Mouse (Mus musculus) embryonic facial prominence, embryonic 12.5 days (tissue): Measurements from ENCODE around the gene Catsperz. TPM values are rescaled to one million over a fixed set of nuclear protein-coding genes. Genes with fewer than 3 reads are reported as not detected.
A peak's percentile ranks its signal among the peaks of the same experiment; 100 is the strongest.
"Not testable (repeated sequence)": the region's sequence is repeated elsewhere in the genome, so short reads cannot be mapped to it uniquely, and the experiment has no call there.

Source experiments
- ATAC-seq: fragments of 200-750 bp; cut with Nextera tagmentation; 2 replicates; pipeline ENCODE4 v1.8.0; 2017; ENCODE audit not compliant: insufficient number of reproducible peaks, insufficient read depth, low FRiP score, low TSS enrichment
- H3K27ac ChIP-seq: fragments of 300-500 bp; sonication (generic); 2 replicates; pipeline ENCODE4 v1.5.1; 2016; ENCODE audit warnings: mild to moderate bottlenecking
- H3K27me3 ChIP-seq: fragments of 300-500 bp; sonication (generic); 2 replicates; pipeline ENCODE4 v1.6.1; 2016; ENCODE audit warnings: mild to moderate bottlenecking, moderate library complexity
- H3K36me3 ChIP-seq: fragments of 300-500 bp; sonication (generic); 2 replicates; pipeline ENCODE4 v1.6.1; 2016; ENCODE audit warnings: mild to moderate bottlenecking
- H3K4me1 ChIP-seq: fragments of 300-500 bp; sonication (generic); 2 replicates; pipeline ENCODE4 v1.6.1; 2016
- H3K4me2 ChIP-seq: fragments of 300-500 bp; sonication (generic); replicated peaks from 2 replicates; pipeline ENCODE4 v1.6.1; 2016; ENCODE audit warnings: mild to moderate bottlenecking, moderate library complexity
- H3K4me3 ChIP-seq: fragments of 300-500 bp; sonication (generic); 2 replicates; pipeline ENCODE4 v1.5.1; 2016; ENCODE audit warnings: mild to moderate bottlenecking
- H3K9ac ChIP-seq: fragments of 300-500 bp; sonication (generic); 2 replicates; pipeline ENCODE4 v1.6.1; 2016; ENCODE audit warnings: mild to moderate bottlenecking, moderate library complexity
- H3K9me3 ChIP-seq: fragments of 300-500 bp; sonication (generic); 2 replicates; pipeline ENCODE4 v1.6.1; 2016; ENCODE audit warnings: mild to moderate bottlenecking, moderate library complexity
- WGBS: fragments of 180-500 bp; shearing (Covaris S2); methylation state at CpG from one replicate; pipeline ENCODE4 v1.1.7; 2016; 5-methylcytosine and 5-hydroxymethylcytosine counted together
- polyA plus RNA-seq: library from polyadenylated mRNA; unstranded; fragments of >200 nt; fragmentation: Nextera tagmentation; extraction: Ambion mirVana; gene quantifications from 2 replicates; pipeline ENCODE4 v1.2.1, GENCODE M21; 2016

The Catsperz gene
- polyA plus RNA-seq, 1 experiment from 2014 or later: 1.7 TPM

GRCm38 (mm10) chr19:6919876-6920740 lies 5.1 kb downstream of the Catsperz start:
- WGBS: 42% methylated on average over 8 of the region's 8 CpGs
- peaks cover 17% of the 10 kb centered on the region for H3K4me1 ChIP-seq
- H3K4me2 ChIP-seq: peak overlapping the region; percentile 75
- H3K36me3 ChIP-seq: no peaks in the 10 kb centered on the region
- peak overlapping the region; percentile 82 for H3K9ac ChIP-seq
- H3K9me3 ChIP-seq: no peaks in the 10 kb centered on the region
- no peak; the same call in 1 of the 2 replicates for ATAC-seq
- peak overlapping the region; percentile 82 for H3K4me3 ChIP-seq
- H3K27me3 ChIP-seq: peaks cover 28% of the 10 kb centered on the region
- no peak overlapping the region for H3K27ac ChIP-seq

- peaks cover 21% of the 10 kb centered on the region for H3K27me3 ChIP-seq
These were observed 5.7 kb downstream of the Catsperz start for GRCm38 (mm10) chr19:6919431-6919830.

GRCm38 (mm10) chr19:6918321-6918720 lies 6.9 kb downstream of the Catsperz start:
- H3K9me3 ChIP-seq: no peaks in the 10 kb centered on the region
- H3K4me3 ChIP-seq: no peak overlapping the region
- no peak overlapping the region for H3K4me2 ChIP-seq
- H3K9ac ChIP-seq: no peak overlapping the region
- 94% methylated on average over 4 of the region's 4 CpGs for whole genome bisulfite sequencing
- ATAC-seq: no peak
- peaks cover 9% of the 10 kb centered on the region for H3K36me3 ChIP-seq
- H3K4me1 ChIP-seq: peaks cover 12% of the 10 kb centered on the region
- H3K27me3 ChIP-seq: peaks cover 11% of the 10 kb centered on the region
- H3K27ac ChIP-seq: no peak overlapping the region

More at GRCm38 (mm10) chr19:6919431-6919830, 5.7 kb downstream of the Catsperz start:
- Histone ChIP-seq H3K4me3 (no peak overlapping the region), H3K4me1 (peaks cover 12% of the 10 kb centered on the region), H3K36me3 (no peaks in the 10 kb centered on the region), H3K27ac (no peak overlapping the region), H3K9me3 (no peaks in the 10 kb centered on the region), H3K9ac (no peak overlapping the region), H3K4me2 (no peak overlapping the region)
- no peak for ATAC-seq

DNA sequence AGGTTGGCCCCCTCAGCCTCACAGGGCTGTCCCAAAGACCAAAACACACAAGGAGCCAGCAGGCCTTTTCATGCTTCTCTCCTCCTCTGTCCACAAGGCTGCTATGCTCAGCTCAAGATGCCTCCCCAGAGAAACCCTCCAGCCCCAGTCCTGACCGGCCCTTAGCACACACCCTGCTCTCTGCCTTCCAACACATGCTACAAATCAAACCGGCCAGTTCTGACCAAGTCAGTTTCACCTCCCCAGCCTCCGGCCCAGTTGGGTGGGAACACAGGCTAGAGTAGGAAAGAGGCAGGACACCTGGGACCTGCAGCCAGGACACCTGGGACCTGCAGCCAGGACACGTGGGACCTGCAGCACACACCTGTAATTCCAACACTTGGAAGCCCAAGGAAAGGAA lies 8.7 kb downstream of the Catsperz start:
- 77% methylated on average over 4 of the region's 4 CpGs for WGBS
- no peak overlapping the region for H3K4me2 ChIP-seq
- no peak overlapping the region for H3K27ac ChIP-seq
- H3K9ac ChIP-seq: no peak overlapping the region
- ATAC-seq: no peak
- H3K4me1 ChIP-seq: peaks cover 13% of the 10 kb centered on the region
- no peaks in the 10 kb centered on the region for H3K27me3 ChIP-seq
- H3K4me3 ChIP-seq: no peak overlapping the region
- peaks cover 27% of the 10 kb centered on the region for H3K36me3 ChIP-seq
- H3K9me3 ChIP-seq: no peaks in the 10 kb centered on the region

- H3K27me3 ChIP-seq: no peaks in the 10 kb centered on the region
- peaks cover 31% of the 10 kb centered on the region for H3K36me3 ChIP-seq
- H3K4me3 ChIP-seq: no peak overlapping the region
- H3K9me3 ChIP-seq: no peaks in the 10 kb centered on the region
- H3K4me2 ChIP-seq: no peak overlapping the region
- 85% methylated on average over 4 of the region's 4 CpGs for WGBS
- no peak for ATAC-seq
- peaks cover 12% of the 10 kb centered on the region for H3K4me1 ChIP-seq
- H3K9ac ChIP-seq: no peak overlapping the region
- H3K27ac ChIP-seq: no peak overlapping the region
These were observed 9.9 kb downstream of the Catsperz start for GRCm38 (mm10) chr19:6915276-6915675.

GRCm38 (mm10) chr19:6914540-6914939 lies 10.6 kb downstream of the Catsperz start:
- Histone ChIP-seq H3K27ac (no peak overlapping the region), H3K9me3 (no peaks in the 10 kb centered on the region), H3K4me1 (peaks cover 8% of the 10 kb centered on the region), H3K4me3 (no peak overlapping the region), H3K27me3 (no peaks in the 10 kb centered on the region), H3K36me3 (peaks cover 31% of the 10 kb centered on the region), H3K4me2 (no peak overlapping the region), H3K9ac (no peak overlapping the region)
- 95% methylated on average over 9 of the region's 9 CpGs for WGBS
- ATAC-seq: no peak

DNA sequence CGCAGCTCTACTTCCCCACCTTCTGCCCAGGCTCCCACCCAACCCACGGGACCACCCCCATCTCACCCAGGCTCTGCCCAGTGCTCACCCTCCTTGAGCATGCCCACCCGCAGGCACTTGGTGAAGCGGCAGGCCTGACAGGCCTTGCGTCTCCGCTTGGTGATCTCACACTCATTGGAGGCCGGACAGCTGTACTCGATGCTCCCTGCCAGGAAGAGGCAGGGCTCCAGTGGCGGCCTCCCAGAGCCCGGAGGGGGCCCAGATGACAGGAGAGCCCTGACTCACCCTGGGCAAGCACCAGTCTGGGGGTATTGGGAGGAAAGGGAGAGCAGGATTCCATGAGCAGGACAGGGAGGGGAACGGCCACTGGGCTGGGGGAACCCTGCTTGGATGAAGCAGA lies 11.2 kb downstream of the Catsperz start:
- H3K27me3 ChIP-seq: no peaks in the 10 kb centered on the region
- 85% methylated on average over 11 of the region's 11 CpGs for WGBS
- peaks cover 31% of the 10 kb centered on the region for H3K36me3 ChIP-seq
- H3K4me3 ChIP-seq: no peak overlapping the region
- no peak for ATAC-seq
- no peak overlapping the region for H3K27ac ChIP-seq
- H3K4me2 ChIP-seq: no peak overlapping the region
- H3K9me3 ChIP-seq: no peaks in the 10 kb centered on the region
- no peak overlapping the region for H3K9ac ChIP-seq
- H3K4me1 ChIP-seq: peaks cover 9% of the 10 kb centered on the region

- H3K27me3 ChIP-seq: no peaks in the 10 kb centered on the region
- no peak overlapping the region for H3K4me3 ChIP-seq
- WGBS: 88% methylated on average over 6 of the region's 6 CpGs
- no peak overlapping the region for H3K27ac ChIP-seq
- H3K9me3 ChIP-seq: no peaks in the 10 kb centered on the region
- no peak for ATAC-seq
- H3K9ac ChIP-seq: no peak overlapping the region
- peaks cover 31% of the 10 kb centered on the region for H3K36me3 ChIP-seq
- H3K4me1 ChIP-seq: peaks cover 18% of the 10 kb centered on the region
- H3K4me2 ChIP-seq: no peak overlapping the region
These were observed 12.1 kb downstream of the Catsperz start for GRCm38 (mm10) chr19:6913036-6913435.

DNA sequence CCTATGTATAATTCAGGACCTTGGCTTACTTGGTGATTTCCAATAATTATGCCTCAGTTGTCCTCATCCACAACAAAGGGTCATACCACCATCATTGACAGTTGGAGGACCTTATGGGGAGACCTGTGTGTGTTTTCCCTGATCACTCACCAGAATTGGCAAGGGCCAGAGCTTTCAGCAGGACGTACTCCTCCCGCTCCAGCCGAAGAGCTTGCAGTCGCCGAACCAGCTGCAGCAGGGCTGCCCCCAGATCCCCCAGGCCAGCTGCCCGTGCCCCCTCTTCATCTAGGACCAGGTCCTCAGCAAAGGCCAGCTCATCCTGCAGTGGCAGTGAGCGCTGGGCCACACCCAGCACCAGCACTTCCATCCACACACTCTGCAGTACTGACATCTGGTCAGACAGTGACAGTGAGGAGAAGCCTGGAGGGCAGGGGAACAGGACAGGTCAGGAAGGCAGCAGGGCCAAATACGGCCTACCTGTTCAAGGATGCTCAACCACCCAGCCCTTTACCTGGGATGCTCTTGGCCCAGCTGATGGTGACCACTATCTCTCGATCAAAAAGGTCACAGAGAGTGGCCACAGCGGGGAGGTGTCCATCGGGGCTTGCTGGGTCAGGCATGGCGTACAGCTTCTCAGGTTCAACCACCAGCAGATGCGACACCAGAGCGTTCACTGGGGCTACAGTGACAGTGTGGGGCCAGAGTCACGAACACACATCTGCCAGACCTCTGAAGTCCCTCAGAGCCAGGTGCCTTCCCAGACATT lies 12.8 kb downstream of the Catsperz start:
- ATAC-seq: no peak
- Histone ChIP-seq H3K36me3 (peaks cover 31% of the 10 kb centered on the region), H3K9me3 (no peaks in the 10 kb centered on the region), H3K27me3 (no peaks in the 10 kb centered on the region), H3K4me2 (no peak overlapping the region), H3K4me1 (peaks cover 25% of the 10 kb centered on the region), H3K27ac (no peak overlapping the region), H3K4me3 (no peak overlapping the region), H3K9ac (no peak overlapping the region)
- 92% methylated on average over 15 of the region's 15 CpGs for WGBS

DNA sequence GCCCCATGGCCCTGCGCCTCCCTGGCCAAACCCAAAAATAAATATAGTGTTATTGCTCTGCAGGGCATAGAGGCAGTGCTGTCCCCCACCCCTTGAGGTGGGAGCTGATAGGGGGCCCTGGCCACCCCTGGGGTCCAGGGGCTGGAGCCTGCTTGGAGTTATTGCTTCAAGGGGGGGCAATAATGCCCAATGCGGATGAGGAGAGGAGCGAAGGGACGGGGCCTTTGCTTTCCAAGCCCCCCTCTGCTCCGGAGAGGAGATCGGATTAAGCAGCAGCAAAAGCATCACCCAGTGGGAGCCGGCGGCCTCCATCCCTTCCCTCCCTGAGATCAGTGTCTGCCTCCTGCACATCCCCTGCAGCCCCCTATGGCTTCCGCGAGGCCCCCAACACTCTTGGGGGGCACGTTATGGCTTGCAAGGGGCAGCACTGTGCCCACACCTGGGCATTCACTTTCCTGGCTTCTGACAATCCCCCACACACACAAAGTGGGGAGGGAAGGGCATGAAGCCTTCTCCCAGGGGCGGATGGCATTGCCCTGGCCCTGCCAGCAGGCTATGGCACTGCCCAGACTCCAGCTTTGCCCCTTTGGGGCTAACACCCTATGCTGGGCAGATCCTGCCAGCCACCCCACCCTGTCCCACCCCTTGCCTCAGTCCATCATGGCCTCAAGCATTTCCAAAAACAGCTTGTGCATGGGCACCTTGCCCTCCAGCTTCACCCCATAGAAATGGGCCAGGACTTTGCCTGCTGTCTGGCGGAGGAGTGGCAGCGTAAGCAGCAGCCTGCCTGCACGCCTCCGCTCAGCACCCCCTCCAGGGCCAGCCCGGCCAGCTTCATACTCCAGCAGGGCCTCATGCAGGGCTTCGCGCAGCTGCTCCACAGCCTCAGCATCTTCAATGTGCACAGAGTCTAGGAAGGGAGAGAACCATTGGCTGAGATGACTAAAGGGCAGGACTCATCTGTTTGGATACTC lies 13.8 kb downstream of the Catsperz start:
- ATAC-seq: no peak
- H3K4me2 ChIP-seq: peak overlapping the region; percentile 78
- 86% methylated on average over 19 of the region's 19 CpGs for WGBS
- H3K27me3 ChIP-seq: no peaks in the 10 kb centered on the region
- peak overlapping the region; percentile 61 for H3K4me3 ChIP-seq
- 0 out of 2 replicates have a peak overlapping the region, but pooled peaks have one; percentile 1 for H3K9ac ChIP-seq
- peaks cover 26% of the 10 kb centered on the region for H3K4me1 ChIP-seq
- no peaks in the 10 kb centered on the region for H3K9me3 ChIP-seq
- H3K36me3 ChIP-seq: peaks cover 38% of the 10 kb centered on the region
- H3K27ac ChIP-seq: no peak overlapping the region

DNA sequence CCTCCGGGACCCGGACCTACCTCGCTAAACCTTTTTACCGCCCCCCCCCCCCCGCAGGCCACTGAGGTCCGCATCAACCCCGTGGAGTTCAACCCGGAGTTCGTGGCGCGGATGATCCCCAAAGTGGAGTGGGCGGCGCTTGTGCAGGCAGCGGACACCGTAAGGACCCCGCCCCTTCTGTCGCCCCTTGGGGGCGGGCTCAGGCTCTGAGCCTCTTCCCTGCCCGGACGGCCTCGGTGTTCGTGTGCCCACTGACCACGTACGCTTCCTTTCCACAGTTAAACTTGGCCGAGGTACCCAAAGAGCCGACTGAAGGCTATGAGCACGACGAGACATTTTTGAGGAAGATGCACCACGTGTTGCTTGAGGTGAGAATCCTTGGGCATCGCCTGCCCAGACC lies 14.9 kb downstream of the Catsperz start:
- Histone ChIP-seq H3K27ac (peak overlapping the region; percentile 97), H3K9ac (peak overlapping the region; percentile 65), H3K4me1 (peaks cover 26% of the 10 kb centered on the region), H3K4me3 (peak overlapping the region; percentile 61), H3K36me3 (peaks cover 47% of the 10 kb centered on the region), H3K4me2 (peak overlapping the region; percentile 78)
- under 1% methylated on average over 29 of the region's 30 CpGs for WGBS
- ATAC-seq: 0 out of 2 replicates have a peak, but pooled peaks have one; percentile 0
- H3K9me3 ChIP-seq, H3K27me3 ChIP-seq: not testable (repeated sequence)
